Mouse (Mus musculus): Measurements from ENCODE around the gene H3f3b. TPM values are rescaled to one million over a fixed set of nuclear protein-coding genes. Genes with fewer than 3 reads are reported as not detected.

H3f3b gene
- polyA plus RNA-seq, 1 experiment from 2014 or later, result 1,577 TPM

- H3K36me3 ChIP-seq, result peaks cover 37% of the 10 kb centered on the region
These were observed 34.1 kb upstream of the H3f3b start for GRCm38 (mm10) chr11:116061641-116062415.

DNA sequence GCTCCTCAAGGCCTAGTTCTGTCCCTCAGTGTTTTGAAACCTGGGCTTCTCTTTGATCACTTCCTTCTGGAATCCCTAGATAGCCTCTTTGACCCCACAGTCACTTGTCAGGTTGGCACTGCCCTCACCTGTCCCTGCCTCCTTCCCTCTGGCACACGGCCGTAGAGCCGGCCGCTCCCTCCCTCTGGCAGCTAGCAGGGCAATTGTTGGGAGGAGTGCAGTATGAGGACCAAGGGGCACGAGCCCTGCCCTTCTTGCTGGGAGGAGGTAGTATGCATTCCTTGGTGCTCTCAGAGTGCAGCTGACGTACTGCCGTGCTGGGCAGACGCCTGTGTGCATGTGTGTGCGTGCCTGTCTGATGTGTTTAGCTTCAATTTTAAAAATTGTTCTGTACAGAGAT lies 32.8 kb upstream of the H3f3b start:
- H3K9me3 ChIP-seq, result no peaks in the 10 kb centered on the region
- no peak overlapping the region for H3K9ac ChIP-seq
- H3K27ac ChIP-seq, result no peak overlapping the region
- H3K4me3 ChIP-seq (replicated peaks), result no peak overlapping the region
- no peak; the same call in 1 of the 2 replicates for ATAC-seq (ENCODE audit: insufficient read depth, low FRiP score, low read depth)
- H3K36me3 ChIP-seq, result peaks cover 47% of the 10 kb centered on the region
- WGBS, result 65% methylated on average over 9 of the region's 9 CpGs
- no peak overlapping the region for H3K4me2 ChIP-seq
- no peaks in the 10 kb centered on the region for H3K4me1 ChIP-seq
- no peaks in the 10 kb centered on the region for H3K27me3 ChIP-seq (replicated peaks)

More at GRCm38 (mm10) chr11:116061641-116062415, 34.1 kb upstream of the H3f3b start:
- no peaks in the 10 kb centered on the region for H3K4me1 ChIP-seq
- no peak overlapping the region for H3K4me2 ChIP-seq
- no peak overlapping the region for H3K27ac ChIP-seq
- no peak overlapping the region for H3K4me3 ChIP-seq (replicated peaks)
- H3K27me3 ChIP-seq (replicated peaks), result no peaks in the 10 kb centered on the region
- no peak for ATAC-seq (ENCODE audit: insufficient read depth, low FRiP score, low read depth)
- no peaks in the 10 kb centered on the region for H3K9me3 ChIP-seq
- H3K9ac ChIP-seq, result no peak overlapping the region
- 84% methylated on average over 13 of the region's 13 CpGs for WGBS

DNA sequence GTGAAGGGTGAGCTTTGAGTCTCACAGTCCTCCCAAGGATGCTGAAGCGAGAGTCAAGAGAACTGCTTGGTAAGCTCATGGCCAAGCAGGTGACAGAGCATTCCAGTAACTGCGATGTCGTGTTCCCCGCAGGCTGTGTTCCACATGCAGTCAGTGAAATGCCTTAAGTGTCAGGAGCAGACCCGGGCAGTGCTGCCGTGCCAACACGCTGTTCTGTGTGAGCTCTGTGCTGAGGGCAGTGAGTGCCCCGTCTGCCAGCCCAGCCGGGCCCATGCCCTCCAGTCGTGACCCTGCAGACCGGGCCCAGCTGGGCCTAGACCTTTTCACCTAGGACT lies 31.9 kb upstream of the H3f3b start:
- 89% methylated on average over 11 of the region's 11 CpGs for WGBS

GRCm38 (mm10) chr11:116058868-116059690 lies 31.3 kb upstream of the H3f3b start:
- peaks cover 57% of the 10 kb centered on the region for H3K36me3 ChIP-seq
- H3K27me3 ChIP-seq (replicated peaks), result no peaks in the 10 kb centered on the region
- no peak overlapping the region for H3K4me2 ChIP-seq
- H3K4me1 ChIP-seq, result no peaks in the 10 kb centered on the region
- H3K9ac ChIP-seq, result no peak overlapping the region
- no peak overlapping the region for H3K27ac ChIP-seq
- H3K9me3 ChIP-seq, result no peaks in the 10 kb centered on the region
- 88% methylated on average over 17 of the region's 17 CpGs for WGBS
- H3K4me3 ChIP-seq (replicated peaks), result no peak overlapping the region
- ATAC-seq (ENCODE audit: insufficient read depth, low FRiP score, low read depth), result no peak

More for the DNA sequence above, 31.9 kb upstream of the H3f3b start:
- Histone ChIP-seq H3K36me3 (peaks cover 55% of the 10 kb centered on the region), H3K4me3 (replicated peaks) (no peak overlapping the region), H3K4me1 (no peaks in the 10 kb centered on the region), H3K9ac (no peak overlapping the region), H3K4me2 (no peak overlapping the region), H3K27ac (no peak overlapping the region), H3K27me3 (replicated peaks) (no peaks in the 10 kb centered on the region), H3K9me3 (no peaks in the 10 kb centered on the region)
- no peak for ATAC-seq (ENCODE audit: insufficient read depth, low FRiP score, low read depth)

DNA sequence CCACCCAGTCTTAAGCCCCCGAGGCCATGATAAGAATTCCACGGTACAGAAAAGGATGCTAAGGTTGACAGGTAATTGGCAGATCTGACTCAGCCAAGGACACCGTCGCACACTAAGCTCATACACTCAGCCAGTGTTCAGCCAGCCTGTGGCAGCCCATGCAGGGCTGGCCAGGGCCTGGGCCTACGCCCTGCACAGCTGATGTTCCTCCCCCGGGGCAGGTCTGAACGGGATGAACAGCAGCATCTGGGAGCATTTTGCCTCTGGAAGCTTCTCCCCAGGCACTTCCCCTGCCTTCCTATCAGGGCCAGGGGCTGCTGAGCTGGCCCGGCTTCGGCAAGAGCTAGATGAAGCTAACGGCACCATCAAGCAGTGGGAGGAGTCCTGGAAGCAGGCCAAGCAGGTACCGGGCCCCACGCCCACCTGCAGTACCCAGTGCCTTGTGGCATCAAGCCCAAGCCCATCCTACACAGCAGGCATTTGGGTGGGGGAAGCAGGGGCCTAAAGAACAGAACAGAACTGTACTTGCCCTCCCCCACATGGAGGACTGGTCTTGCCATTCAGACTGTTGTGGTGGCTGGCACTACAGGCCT lies 30.4 kb upstream of the H3f3b start:
- H3K9ac ChIP-seq, result no peak overlapping the region
- peaks cover 66% of the 10 kb centered on the region for H3K36me3 ChIP-seq
- H3K4me2 ChIP-seq, result no peak overlapping the region
- no peak for ATAC-seq (ENCODE audit: insufficient read depth, low FRiP score, low read depth)
- H3K4me3 ChIP-seq (replicated peaks), result no peak overlapping the region
- H3K9me3 ChIP-seq, result no peaks in the 10 kb centered on the region
- WGBS, result 68% methylated on average over 12 of the region's 12 CpGs
- H3K27me3 ChIP-seq (replicated peaks), result no peaks in the 10 kb centered on the region
- H3K27ac ChIP-seq, result no peak overlapping the region
- H3K4me1 ChIP-seq, result no peaks in the 10 kb centered on the region

- 81% methylated on average over 4 of the region's 4 CpGs for WGBS
- no peak overlapping the region for H3K4me3 ChIP-seq (replicated peaks)
- no peaks in the 10 kb centered on the region for H3K4me1 ChIP-seq
- H3K4me2 ChIP-seq, result no peak overlapping the region
- peaks cover 74% of the 10 kb centered on the region for H3K36me3 ChIP-seq
- no peaks in the 10 kb centered on the region for H3K9me3 ChIP-seq
- H3K9ac ChIP-seq, result no peak overlapping the region
- no peak for ATAC-seq (ENCODE audit: insufficient read depth, low FRiP score, low read depth)
- H3K27ac ChIP-seq, result no peak overlapping the region
- H3K27me3 ChIP-seq (replicated peaks), result no peaks in the 10 kb centered on the region
These were observed 29.6 kb upstream of the H3f3b start for GRCm38 (mm10) chr11:116057237-116057881.

GRCm38 (mm10) chr11:116055873-116056272 lies 28.1 kb upstream of the H3f3b start:
- Histone ChIP-seq H3K4me3 (replicated peaks) (no peak overlapping the region), H3K4me2 (no peak overlapping the region), H3K4me1 (no peaks in the 10 kb centered on the region), H3K36me3 (peaks cover 83% of the 10 kb centered on the region), H3K27ac (no peak overlapping the region), H3K9me3 (no peaks in the 10 kb centered on the region), H3K9ac (no peak overlapping the region), H3K27me3 (replicated peaks) (no peaks in the 10 kb centered on the region)
- 88% methylated on average over 11 of the region's 11 CpGs for WGBS
- no peak for ATAC-seq (ENCODE audit: insufficient read depth, low FRiP score, low read depth)

DNA sequence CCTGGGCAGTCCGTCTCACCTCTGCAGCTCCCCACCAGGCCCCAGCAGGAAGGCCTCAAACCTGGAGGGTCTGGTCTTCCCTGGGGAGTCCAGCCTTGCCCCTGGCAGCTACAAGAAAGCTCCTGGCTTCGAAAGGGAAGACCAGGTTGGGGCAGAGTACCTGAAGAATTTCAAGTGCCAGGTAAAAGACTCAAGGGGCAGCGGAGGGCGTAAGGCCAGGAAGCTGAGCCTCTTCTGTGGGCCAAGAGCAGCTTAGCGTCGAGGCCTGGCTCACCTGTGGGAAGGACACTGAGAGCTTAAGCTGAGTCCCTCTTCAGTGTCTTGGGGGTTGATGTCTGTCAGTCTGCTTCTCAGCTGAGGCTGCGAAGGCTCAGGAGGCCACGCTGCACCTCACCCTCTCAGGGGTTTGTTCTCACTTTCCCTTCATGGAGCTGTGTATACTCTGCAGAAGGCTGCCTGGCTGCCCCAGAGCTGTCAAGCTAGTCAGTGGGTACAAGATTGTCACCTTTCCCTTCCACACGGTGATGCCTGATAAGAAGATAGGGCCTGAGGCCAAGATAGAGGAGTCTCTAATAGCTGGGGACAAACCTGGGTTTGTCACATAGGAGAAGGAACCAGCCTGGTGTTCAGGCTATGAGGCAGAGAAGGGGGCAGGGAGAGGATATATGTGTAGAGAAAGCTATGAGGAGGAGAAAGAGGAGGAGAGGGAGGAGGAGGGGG lies 25.9 kb upstream of the H3f3b start:
- H3K9ac ChIP-seq, result no peak overlapping the region
- no peaks in the 10 kb centered on the region for H3K27me3 ChIP-seq (replicated peaks)
- H3K4me1 ChIP-seq, result no peaks in the 10 kb centered on the region
- H3K27ac ChIP-seq, result no peak overlapping the region
- no peak overlapping the region for H3K4me2 ChIP-seq
- 91% methylated on average over 9 of the region's 9 CpGs for WGBS
- no peak for ATAC-seq (ENCODE audit: insufficient read depth, low FRiP score, low read depth)
- H3K9me3 ChIP-seq, result no peaks in the 10 kb centered on the region
- no peak overlapping the region for H3K4me3 ChIP-seq (replicated peaks)
- peaks cover 90% of the 10 kb centered on the region for H3K36me3 ChIP-seq

GRCm38 (mm10) chr11:116050196-116050595 lies 22.4 kb upstream of the H3f3b start:
- Histone ChIP-seq H3K9ac (no peak overlapping the region), H3K27me3 (replicated peaks) (no peaks in the 10 kb centered on the region), H3K9me3 (no peaks in the 10 kb centered on the region), H3K4me3 (replicated peaks) (no peak overlapping the region), H3K4me1 (no peaks in the 10 kb centered on the region), H3K27ac (no peak overlapping the region), H3K4me2 (no peak overlapping the region), H3K36me3 (peaks cover 75% of the 10 kb centered on the region)
- ATAC-seq (ENCODE audit: insufficient read depth, low FRiP score, low read depth), result no peak
- 82% methylated on average over 4 of the region's 4 CpGs for WGBS

DNA sequence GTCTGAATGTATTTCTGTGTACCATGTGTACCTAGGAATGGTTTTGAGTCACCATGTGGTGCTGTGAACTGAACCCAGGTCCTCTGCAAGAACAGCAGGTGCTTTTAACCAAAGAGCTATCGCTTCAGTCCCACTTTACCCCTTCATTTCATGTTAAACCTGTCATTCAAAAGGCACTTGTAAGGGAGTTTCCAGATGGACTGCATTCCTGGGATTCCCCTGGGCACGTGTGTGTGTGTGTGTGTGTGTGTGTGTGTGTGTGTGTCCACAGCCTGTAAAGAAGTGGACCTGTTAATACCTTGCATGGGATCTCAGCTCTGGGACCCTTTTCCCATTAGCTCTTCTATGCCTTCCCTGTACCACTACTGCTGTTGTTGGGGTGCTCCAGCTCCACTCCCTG lies 21.8 kb upstream of the H3f3b start:
- no peak overlapping the region for H3K4me3 ChIP-seq (replicated peaks)
- H3K27me3 ChIP-seq (replicated peaks), result no peaks in the 10 kb centered on the region
- H3K9ac ChIP-seq, result no peak overlapping the region
- H3K27ac ChIP-seq, result no peak overlapping the region
- H3K9me3 ChIP-seq, result no peaks in the 10 kb centered on the region
- peaks cover 70% of the 10 kb centered on the region for H3K36me3 ChIP-seq
- 64% methylated on average over 2 of the region's 2 CpGs for WGBS
- H3K4me2 ChIP-seq, result no peak overlapping the region
- ATAC-seq (ENCODE audit: insufficient read depth, low FRiP score, low read depth), result no peak
- no peaks in the 10 kb centered on the region for H3K4me1 ChIP-seq

DNA sequence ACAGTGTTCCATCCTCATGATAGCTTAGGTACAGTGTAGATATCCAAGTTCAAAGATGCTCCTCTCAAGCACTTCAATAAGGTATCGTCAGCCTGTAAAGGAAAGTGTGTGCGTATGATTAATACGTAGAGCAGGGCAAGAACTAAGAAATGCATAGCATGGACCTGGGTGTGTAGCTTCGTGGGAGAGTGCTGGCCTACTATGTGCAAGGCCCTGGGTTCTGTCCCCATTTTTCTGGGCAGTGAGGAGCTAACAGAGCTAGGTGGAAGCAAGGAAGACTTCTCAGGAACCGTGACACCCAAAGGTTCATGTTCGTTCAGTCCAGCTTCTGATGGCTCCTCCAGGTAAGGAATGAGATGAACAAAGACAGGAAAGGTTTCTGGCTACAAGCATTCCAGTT lies 17.4 kb upstream of the H3f3b start:
- Histone ChIP-seq H3K27me3 (replicated peaks) (no peaks in the 10 kb centered on the region), H3K36me3 (peaks cover 50% of the 10 kb centered on the region)

More for the DNA sequence above, 17.4 kb upstream of the H3f3b start:
- Histone ChIP-seq H3K4me2 (no peak overlapping the region), H3K4me3 (replicated peaks) (no peak overlapping the region), H3K9me3 (no peaks in the 10 kb centered on the region), H3K9ac (no peak overlapping the region), H3K4me1 (no peaks in the 10 kb centered on the region), H3K27ac (no peak overlapping the region)
- no peak for ATAC-seq (ENCODE audit: insufficient read depth, low FRiP score, low read depth)
- 92% methylated on average over 6 of the region's 6 CpGs for WGBS
